Mouse (Mus musculus) embryonic facial prominence, embryonic 11.5 days (tissue): ENCODE data around the gene Gm10974. TPM values are rescaled to one million over a fixed set of nuclear protein-coding genes. Genes with fewer than 3 reads are reported as not detected.

Source experiments
- ATAC-seq: fragments of 200-750 bp; cut with Nextera tagmentation; replicated peaks from 2 replicates; pipeline ENCODE4 v1.8.0; 2017; ENCODE audit warnings: low read depth; ENCODE audit not compliant: insufficient number of reproducible peaks, low FRiP score, low TSS enrichment
- DNase-seq: peaks from one replicate; pipeline ENCODE4 v3.0.0-alpha.2; 2015; ENCODE audit warnings: low spot score
- H3K27ac ChIP-seq: fragments of 300-500 bp; sonication (generic); replicated peaks from 2 replicates; pipeline ENCODE4 v1.5.1; 2014; ENCODE audit warnings: mild to moderate bottlenecking, low read depth, low read length, control low read depth
- H3K27me3 ChIP-seq: fragments of 300-500 bp; sonication (generic); 2 replicates; pipeline ENCODE4 v1.6.1; 2014; ENCODE audit warnings: mild to moderate bottlenecking, low read length, moderate library complexity, mixed read lengths; ENCODE audit not compliant: control insufficient read depth, insufficient read depth
- H3K36me3 ChIP-seq: fragments of 300-500 bp; sonication (generic); replicated peaks from 2 replicates; pipeline ENCODE4 v1.6.1; 2014; ENCODE audit warnings: low read depth, mild to moderate bottlenecking, low read length, moderate library complexity, mixed read lengths; ENCODE audit not compliant: control insufficient read depth, insufficient read depth
- H3K4me1 ChIP-seq: fragments of 300-500 bp; sonication (generic); 2 replicates; pipeline ENCODE4 v1.6.1; 2014; ENCODE audit warnings: low read length, mixed read lengths; ENCODE audit not compliant: control insufficient read depth, insufficient read depth
- H3K4me2 ChIP-seq: fragments of 300-500 bp; sonication (generic); 2 replicates; pipeline ENCODE4 v1.6.1; 2014; ENCODE audit warnings: low read depth, mild to moderate bottlenecking, control low read depth, low read length, moderate library complexity
- H3K4me3 ChIP-seq: fragments of 300-500 bp; sonication (generic); 2 replicates; pipeline ENCODE4 v1.5.1; 2014; ENCODE audit warnings: low read depth, low read length, control low read depth
- H3K9ac ChIP-seq: fragments of 300-500 bp; sonication (generic); replicated peaks from 2 replicates; pipeline ENCODE4 v1.6.1; 2014; ENCODE audit warnings: mild to moderate bottlenecking, control low read depth, low read length
- H3K9me3 ChIP-seq: fragments of 300-500 bp; sonication (generic); replicated peaks from 2 replicates; pipeline ENCODE4 v1.6.1; 2016; ENCODE audit warnings: mild to moderate bottlenecking, low read length, inconsistent platforms, mixed read lengths; ENCODE audit not compliant: control insufficient read depth
- WGBS: fragments of 180-500 bp; shearing (Covaris S2); extraction: QIAGEN DNeasy Blood & Tissue Kit; methylation state at CpG from one replicate; pipeline ENCODE4 v1.1.7; 2014; 5-methylcytosine and 5-hydroxymethylcytosine counted together
- polyA plus RNA-seq: library from polyadenylated mRNA; unstranded; fragments of >200 nt; fragmentation: Nextera tagmentation; extraction: Ambion mirVana; gene quantifications from 2 replicates; pipeline ENCODE4 v1.2.1, GENCODE M21; 2014

The Gm10974 gene
- polyA plus RNA-seq, 1 experiment from 2014 or later: not detected

DNA sequence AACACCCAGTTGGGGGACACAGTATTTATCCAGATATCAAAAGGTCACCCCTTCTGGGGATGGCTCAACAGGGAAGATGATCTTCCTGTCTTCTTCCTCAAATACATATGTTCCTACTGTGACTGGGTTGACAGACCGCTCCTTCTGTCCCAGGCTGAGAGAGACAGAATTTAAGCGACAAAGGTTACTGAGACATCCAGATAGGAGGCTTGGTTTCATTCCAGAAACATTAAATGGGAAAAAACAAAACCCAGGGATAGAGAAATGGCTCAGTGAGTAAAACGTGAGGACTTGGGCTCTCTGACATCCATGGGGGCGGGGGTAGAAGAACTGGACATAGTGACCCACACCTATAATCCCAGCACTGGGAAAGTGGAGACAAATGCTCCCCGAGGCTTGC lies 37.2 kb downstream of the Gm10974 start:
- H3K9me3 ChIP-seq: no peaks in the 10 kb centered on the region
- H3K4me2 ChIP-seq: no peak overlapping the region
- H3K4me3 ChIP-seq: no peak overlapping the region
- ATAC-seq (no peak), DNase-seq (no peak)
- H3K27me3 ChIP-seq: no peaks in the 10 kb centered on the region
- H3K36me3 ChIP-seq: no peaks in the 10 kb centered on the region
- no peaks in the 10 kb centered on the region; the same call in 1 of the 2 replicates for H3K4me1 ChIP-seq
- H3K27ac ChIP-seq: no peak overlapping the region
- 81% methylated on average over 5 of the region's 5 CpGs for WGBS
- no peak overlapping the region for H3K9ac ChIP-seq

DNA sequence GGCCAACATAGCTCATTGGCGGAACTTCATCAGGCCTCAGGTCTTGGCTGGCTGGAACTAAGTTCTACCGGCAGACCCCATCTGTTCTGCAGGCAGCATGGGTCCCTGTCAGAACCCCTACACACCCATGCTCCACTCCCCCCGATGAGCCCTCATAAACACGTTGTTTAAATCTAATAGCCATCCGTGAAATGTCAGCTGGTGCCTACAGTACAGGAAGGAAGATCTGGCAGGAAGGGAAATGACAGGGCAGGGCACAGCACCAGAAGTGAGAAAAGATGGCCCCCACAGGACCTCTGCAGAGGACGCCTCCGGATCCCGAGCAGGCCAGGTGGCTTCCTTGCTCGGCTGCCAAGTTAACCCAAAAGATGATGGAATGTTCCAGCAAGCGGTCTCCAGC lies 38.4 kb downstream of the Gm10974 start:
- WGBS: 68% methylated on average over 10 of the region's 10 CpGs
- DNase-seq (no peak), ATAC-seq (no peak)
- Histone ChIP-seq H3K27me3 (no peaks in the 10 kb centered on the region), H3K4me1 (no peaks in the 10 kb centered on the region; the same call in 1 of the 2 replicates), H3K36me3 (no peaks in the 10 kb centered on the region), H3K27ac (no peak overlapping the region), H3K4me2 (no peak overlapping the region), H3K4me3 (no peak overlapping the region), H3K9ac (no peak overlapping the region), H3K9me3 (no peaks in the 10 kb centered on the region)

DNA sequence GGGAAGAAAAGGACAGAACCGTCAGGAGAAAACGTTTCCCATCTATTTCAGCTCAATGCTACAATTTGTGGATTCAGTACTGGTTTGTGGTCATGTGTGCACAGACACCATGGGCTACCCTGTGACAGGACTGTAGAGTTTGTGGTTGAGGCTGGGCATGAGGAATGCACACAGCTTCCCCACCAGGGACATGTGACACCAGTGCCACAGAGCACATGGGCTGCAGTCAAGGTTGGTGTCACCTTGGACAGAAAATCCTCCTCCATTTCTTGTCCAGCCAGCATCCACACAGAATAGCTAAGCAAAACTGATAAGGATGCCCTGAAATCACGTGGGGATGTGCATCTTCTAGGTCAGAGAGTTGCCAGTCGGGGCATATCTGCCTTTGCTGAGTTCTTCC lies 39.1 kb downstream of the Gm10974 start:
- H3K9me3 ChIP-seq: no peaks in the 10 kb centered on the region
- no peak overlapping the region for H3K9ac ChIP-seq
- no peak overlapping the region for H3K4me2 ChIP-seq
- H3K4me1 ChIP-seq: no peaks in the 10 kb centered on the region; the same call in 1 of the 2 replicates
- no peak overlapping the region for H3K4me3 ChIP-seq
- H3K27ac ChIP-seq: no peak overlapping the region
- ATAC-seq (no peak), DNase-seq (no peak)
- 74% methylated on average over 4 of the region's 4 CpGs for WGBS
- H3K27me3 ChIP-seq: no peaks in the 10 kb centered on the region
- no peaks in the 10 kb centered on the region for H3K36me3 ChIP-seq

DNA sequence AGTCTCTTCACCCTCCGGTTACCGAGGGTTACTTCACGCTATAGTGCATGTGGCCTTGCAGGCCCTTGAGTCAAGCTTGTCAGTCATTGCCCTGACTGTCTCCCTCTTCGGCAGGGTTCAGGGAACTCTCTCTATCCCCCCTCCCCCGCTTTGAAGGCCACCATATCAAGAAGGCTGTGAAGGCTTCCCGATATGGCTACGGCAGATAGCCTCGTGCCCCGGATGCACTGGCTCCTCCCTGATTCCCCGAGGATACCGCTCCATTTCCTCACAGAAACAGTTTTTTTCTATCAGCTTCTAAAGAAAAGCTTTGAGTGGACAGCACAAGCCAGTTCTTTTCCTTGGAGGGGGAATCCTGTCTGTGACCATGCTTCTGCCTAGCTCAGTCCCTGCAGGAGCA lies 39.8 kb downstream of the Gm10974 start:
- H3K9me3 ChIP-seq: no peaks in the 10 kb centered on the region
- no peaks in the 10 kb centered on the region; the same call in 1 of the 2 replicates for H3K4me1 ChIP-seq
- H3K27ac ChIP-seq: no peak overlapping the region
- ATAC-seq (no peak), DNase-seq (no peak)
- H3K36me3 ChIP-seq: no peaks in the 10 kb centered on the region
- H3K27me3 ChIP-seq: no peaks in the 10 kb centered on the region
- H3K4me3 ChIP-seq: no peak overlapping the region
- 55% methylated on average over 11 of the region's 11 CpGs for WGBS
- H3K4me2 ChIP-seq: no peak overlapping the region
- no peak overlapping the region for H3K9ac ChIP-seq

DNA sequence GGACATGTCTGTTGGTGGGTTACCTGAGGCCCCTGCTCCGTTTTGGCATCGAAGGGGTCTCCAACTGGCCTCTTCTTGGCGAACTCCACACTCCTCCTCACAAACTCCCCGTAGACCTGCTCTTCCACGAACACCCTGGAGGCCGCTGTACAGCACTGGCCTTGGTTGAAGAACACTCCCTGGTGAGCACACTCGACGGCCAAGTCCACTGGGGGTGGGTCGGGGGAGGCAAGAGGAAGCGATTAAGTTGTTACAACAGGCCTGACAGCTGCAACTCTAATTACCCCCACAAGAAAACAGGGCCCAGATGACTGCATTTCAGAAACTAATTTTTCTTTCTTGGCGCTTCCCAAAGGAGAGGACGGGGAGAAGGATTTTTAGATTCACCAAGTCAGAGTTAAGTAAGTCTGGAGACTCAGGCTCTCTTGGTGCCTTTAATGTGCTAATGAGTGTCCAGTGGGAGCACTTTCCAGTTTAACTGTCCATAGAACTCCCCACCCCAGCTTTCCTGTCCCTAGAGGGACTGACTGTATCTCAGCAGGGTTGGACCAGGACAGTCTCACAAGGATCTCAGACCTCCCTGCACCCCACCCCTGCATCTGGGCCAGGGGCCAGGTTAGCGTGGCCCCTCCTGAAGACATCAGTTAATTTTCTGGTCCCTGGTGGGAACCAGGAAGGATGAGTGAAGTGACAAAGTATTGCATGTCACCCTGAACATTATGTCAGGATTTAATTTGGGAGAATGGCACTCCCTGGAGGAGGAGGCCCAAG lies 40.4 kb downstream of the Gm10974 start:
- Histone ChIP-seq H3K9ac (no peak overlapping the region), H3K9me3 (no peaks in the 10 kb centered on the region), H3K27me3 (no peaks in the 10 kb centered on the region), H3K4me1 (no peaks in the 10 kb centered on the region; the same call in 1 of the 2 replicates), H3K4me3 (no peak overlapping the region), H3K27ac (no peak overlapping the region), H3K36me3 (no peaks in the 10 kb centered on the region), H3K4me2 (no peak overlapping the region)
- ATAC-seq (no peak), DNase-seq (no peak)
- WGBS: 44% methylated on average over 13 of the region's 13 CpGs

DNA sequence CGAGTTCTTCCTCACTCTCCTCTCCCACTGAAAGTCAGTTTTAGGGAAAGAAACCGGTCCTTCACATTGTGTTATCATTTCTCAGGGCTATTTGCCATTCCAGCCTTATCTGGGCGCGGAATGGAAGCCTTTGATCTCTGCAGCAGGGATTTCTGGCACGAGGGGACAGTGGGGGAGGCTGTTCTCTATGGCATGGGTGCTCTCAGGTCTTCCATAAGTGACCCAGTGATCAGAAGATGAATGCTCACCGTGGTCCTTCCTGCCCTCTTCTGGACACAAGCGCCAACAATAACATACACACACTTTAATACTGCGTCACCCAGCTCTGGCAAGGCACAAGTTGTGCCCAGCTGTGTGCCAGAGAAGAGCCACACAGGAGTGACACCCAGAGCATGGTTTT lies 41.3 kb downstream of the Gm10974 start:
- H3K27ac ChIP-seq: no peak overlapping the region
- no peak overlapping the region for H3K4me2 ChIP-seq
- H3K36me3 ChIP-seq: no peaks in the 10 kb centered on the region
- H3K9ac ChIP-seq: no peak overlapping the region
- WGBS: 81% methylated on average over 8 of the region's 8 CpGs
- no peaks in the 10 kb centered on the region for H3K27me3 ChIP-seq
- no peaks in the 10 kb centered on the region for H3K9me3 ChIP-seq
- no peak overlapping the region for H3K4me3 ChIP-seq
- DNase-seq (no peak), ATAC-seq (no peak)
- no peaks in the 10 kb centered on the region; the same call in 1 of the 2 replicates for H3K4me1 ChIP-seq

DNA sequence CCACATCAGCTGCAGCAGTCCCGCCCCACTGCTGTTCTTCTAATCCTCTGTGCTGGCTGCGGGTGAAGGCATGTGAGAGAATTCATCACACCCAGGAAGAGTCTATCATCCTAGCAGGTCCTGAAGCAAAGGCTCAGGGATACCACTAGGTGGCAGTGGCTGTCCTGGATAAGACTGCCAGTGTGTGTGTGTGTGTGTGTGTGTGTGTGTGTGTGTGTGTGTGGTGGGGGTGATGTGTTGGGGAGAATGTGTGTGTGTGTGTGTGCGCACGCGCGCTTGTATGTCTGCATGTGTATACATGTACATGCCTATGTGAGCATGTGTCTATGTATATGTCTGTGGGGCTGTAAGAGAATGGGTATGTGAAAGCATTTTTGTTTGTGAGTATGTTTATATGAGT lies 43.7 kb downstream of the Gm10974 start:
- no peak overlapping the region for H3K27ac ChIP-seq
- H3K9ac ChIP-seq: no peak overlapping the region
- WGBS: 74% methylated on average over 6 of the region's 6 CpGs
- ATAC-seq (no peak), DNase-seq (peak; percentile 68)
- H3K9me3 ChIP-seq: no peaks in the 10 kb centered on the region
- H3K4me1 ChIP-seq: no peaks in the 10 kb centered on the region; the same call in 1 of the 2 replicates
- no peak overlapping the region for H3K4me3 ChIP-seq
- no peaks in the 10 kb centered on the region for H3K27me3 ChIP-seq
- no peaks in the 10 kb centered on the region for H3K36me3 ChIP-seq
- H3K4me2 ChIP-seq: no peak overlapping the region

DNA sequence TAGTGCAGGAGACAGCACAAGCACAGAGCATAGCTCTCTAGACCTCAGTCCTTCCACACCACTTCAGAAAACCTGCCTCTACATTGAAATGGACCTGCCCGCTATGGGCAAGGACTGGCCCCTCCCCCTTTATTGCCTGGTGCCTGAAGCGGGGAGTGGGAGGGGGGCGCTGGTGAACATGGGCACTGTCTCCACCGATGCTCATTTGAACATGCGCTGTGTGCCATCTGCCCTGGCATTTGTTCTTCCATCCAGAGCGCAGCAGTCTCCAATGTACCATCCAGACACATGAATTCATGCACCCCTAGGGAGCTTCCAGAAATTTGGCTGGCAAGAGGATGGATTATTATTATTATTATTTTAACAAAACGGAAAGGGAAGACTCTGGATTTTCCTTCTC lies 47.4 kb downstream of the Gm10974 start:
- WGBS: 82% methylated on average over 7 of the region's 7 CpGs
- no peaks in the 10 kb centered on the region for H3K27me3 ChIP-seq
- H3K4me3 ChIP-seq: no peak overlapping the region
- H3K9me3 ChIP-seq: no peaks in the 10 kb centered on the region
- DNase-seq (no peak), ATAC-seq (no peak)
- H3K4me1 ChIP-seq: no peaks in the 10 kb centered on the region
- no peaks in the 10 kb centered on the region for H3K36me3 ChIP-seq
- no peak overlapping the region for H3K27ac ChIP-seq
- H3K9ac ChIP-seq: no peak overlapping the region
- no peak overlapping the region for H3K4me2 ChIP-seq
